Mouse (Mus musculus) midbrain, embryonic 14.5 days (tissue): ENCODE data around the gene Rrp1. TPM values are rescaled to one million over a fixed set of nuclear protein-coding genes. Genes with fewer than 3 reads are reported as not detected.

Experiments used
- ATAC-seq: fragments of 200-750 bp; cut with Nextera tagmentation; 2 replicates; pipeline ENCODE4 v1.8.0; 2017; ENCODE audit warnings: moderate number of reproducible peaks, moderate library complexity; ENCODE audit not compliant: low FRiP score, low TSS enrichment
- DNase-seq: peaks from one replicate; pipeline ENCODE4 v3.0.0-alpha.2; 2015
- H3K27ac ChIP-seq: fragments of 300-500 bp; sonication (generic); replicated peaks from 2 replicates; pipeline ENCODE4 v1.5.1; 2014; ENCODE audit warnings: mild to moderate bottlenecking, low read depth, low read length, moderate library complexity
- H3K27me3 ChIP-seq: fragments of 300-500 bp; sonication (generic); 2 replicates; pipeline ENCODE4 v1.6.1; 2014; ENCODE audit warnings: low read length, control low read depth, mixed read lengths; ENCODE audit not compliant: control insufficient read depth, insufficient read depth
- H3K36me3 ChIP-seq: fragments of 300-500 bp; sonication (generic); 2 replicates; pipeline ENCODE4 v1.6.1; 2014; ENCODE audit warnings: low read length, control low read depth; ENCODE audit not compliant: control insufficient read depth, insufficient read depth
- H3K4me1 ChIP-seq: fragments of 300-500 bp; sonication (generic); 2 replicates; pipeline ENCODE4 v1.6.1; 2014; ENCODE audit warnings: mild to moderate bottlenecking, antibody characterized with exemption, low read length, control low read depth; ENCODE audit not compliant: control insufficient read depth, insufficient read depth
- H3K4me2 ChIP-seq: fragments of 300-500 bp; sonication (generic); 2 replicates; pipeline ENCODE4 v1.6.1; 2014; ENCODE audit warnings: mild to moderate bottlenecking, low read length, moderate library complexity
- H3K4me3 ChIP-seq: fragments of 300-500 bp; sonication (generic); replicated peaks from 2 replicates; pipeline ENCODE4 v1.5.1; 2014; ENCODE audit warnings: low read depth, low read length
- H3K9ac ChIP-seq: fragments of 300-500 bp; sonication (generic); replicated peaks from 2 replicates; pipeline ENCODE4 v1.6.1; 2014; ENCODE audit warnings: mild to moderate bottlenecking, low read length, moderate library complexity
- H3K9me3 ChIP-seq: fragments of 300-500 bp; sonication (generic); 2 replicates; pipeline ENCODE4 v1.6.1; 2016; ENCODE audit warnings: low read length, control low read depth, mixed read lengths; ENCODE audit not compliant: control insufficient read depth
- WGBS: fragments of 180-500 bp; shearing (Covaris S2); extraction: QIAGEN DNeasy Blood & Tissue Kit; methylation state at CpG from one replicate; pipeline ENCODE4 v1.1.7; 2014; 5-methylcytosine and 5-hydroxymethylcytosine counted together
- microRNA-seq: library from miRNA; unstranded; fragments of <30 nt; microRNA quantifications from one replicate; pipeline ENCODE4, GENCODE M21; 2016
- polyA plus RNA-seq: library from polyadenylated mRNA; unstranded; fragments of >200 nt; fragmentation: Nextera tagmentation; extraction: Ambion mirVana; gene quantifications from 2 replicates; pipeline ENCODE4 v1.2.1, GENCODE M21; 2014

Rrp1 gene
- polyA plus RNA-seq, 1 experiment from 2014 or later, result 305 TPM

DNA sequence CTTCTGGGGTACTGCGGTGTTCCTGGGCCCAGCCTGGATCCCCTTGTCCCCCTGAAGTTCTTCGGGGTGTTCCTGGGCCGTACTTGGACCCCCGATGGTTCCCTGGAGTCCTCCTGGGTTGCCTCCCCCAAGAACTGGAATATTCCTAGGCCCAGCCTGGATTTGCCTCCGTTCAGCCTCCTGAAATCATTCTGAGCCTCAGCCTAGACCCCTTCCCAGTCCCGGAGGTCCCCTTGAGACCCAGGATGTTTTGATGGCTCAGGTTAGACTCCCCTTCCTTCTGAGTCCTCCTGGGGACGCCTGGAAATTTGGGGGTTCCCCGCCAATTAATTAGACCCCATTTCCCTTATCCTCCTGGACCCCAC is 60.2 kb downstream of the Rrp1 start:
- Histone ChIP-seq H3K27ac (peak overlapping the region; percentile 80), H3K4me2 (peak overlapping the region; percentile 85), H3K4me3 (peak overlapping the region; percentile 91), H3K27me3 (no peaks in the 10 kb centered on the region), H3K9ac (peak overlapping the region; percentile 98), H3K9me3 (no peaks in the 10 kb centered on the region), H3K4me1 (peaks cover 19% of the 10 kb centered on the region), H3K36me3 (no peaks in the 10 kb centered on the region)
- no peak for DNase-seq
- ATAC-seq, result peak; percentile 33
- 17% methylated on average over 8 of the region's 8 CpGs for WGBS

DNA sequence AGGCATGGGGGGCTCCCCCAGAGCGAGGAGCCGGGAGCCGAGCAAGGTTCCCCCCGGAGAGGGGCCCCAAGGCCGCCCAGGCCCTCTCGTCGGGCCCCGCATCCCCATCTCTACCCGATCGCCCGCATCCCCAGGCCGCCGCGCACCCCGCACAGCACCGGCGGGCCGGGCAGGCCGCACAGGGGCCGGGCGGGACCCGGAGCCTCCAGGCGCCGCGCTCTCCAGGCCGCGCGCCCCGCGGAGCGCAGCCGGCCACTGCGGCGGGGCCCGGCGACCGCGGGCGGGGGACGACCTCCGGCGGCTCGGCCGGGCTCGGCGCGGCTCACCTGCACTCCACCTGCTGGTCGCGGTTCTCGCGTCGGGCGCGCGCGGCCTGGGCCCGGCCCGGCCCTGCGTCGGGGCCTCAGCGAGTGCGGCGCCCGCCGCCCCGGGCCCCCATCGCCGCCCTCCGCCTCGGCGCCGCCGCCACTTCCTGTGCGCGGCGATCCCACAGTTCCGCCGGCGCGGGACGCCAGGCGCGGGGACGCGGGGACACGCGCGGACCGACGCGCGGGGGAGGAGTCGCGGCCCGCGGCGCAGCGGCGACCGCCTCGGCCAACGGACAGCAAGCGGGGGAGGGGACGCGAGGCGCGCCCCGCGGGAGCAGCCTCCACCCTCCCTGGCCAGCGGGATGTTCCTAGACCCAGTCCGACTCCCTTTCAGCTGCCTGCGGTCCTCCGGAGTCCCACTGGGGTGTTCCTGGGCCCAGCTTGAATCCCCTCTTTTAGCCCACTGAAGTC is 60.8 kb downstream of the Rrp1 start, which contains the start of gene Agpat3:
Agpat3 (minus strand) TSS at position 603 of the 779 bp plus-strand sequence.
- ATAC-seq (peak; percentile 80), DNase-seq (peak; percentile 85)
- Histone ChIP-seq H3K27ac (peak within 1 kb of the TSS; percentile 80), H3K9ac (peak within 1 kb of the TSS; percentile 98), H3K36me3 (no peaks in the 10 kb centered on the region), H3K27me3 (no peaks in the 10 kb centered on the region), H3K4me2 (peak within 1 kb of the TSS; percentile 85), H3K4me1 (peaks cover 19% of the 10 kb centered on the region), H3K4me3 (peak within 1 kb of the TSS; percentile 91), H3K9me3 (no peaks in the 10 kb centered on the region)
- under 1% methylated on average over 82 of the region's 113 CpGs for WGBS

DNA sequence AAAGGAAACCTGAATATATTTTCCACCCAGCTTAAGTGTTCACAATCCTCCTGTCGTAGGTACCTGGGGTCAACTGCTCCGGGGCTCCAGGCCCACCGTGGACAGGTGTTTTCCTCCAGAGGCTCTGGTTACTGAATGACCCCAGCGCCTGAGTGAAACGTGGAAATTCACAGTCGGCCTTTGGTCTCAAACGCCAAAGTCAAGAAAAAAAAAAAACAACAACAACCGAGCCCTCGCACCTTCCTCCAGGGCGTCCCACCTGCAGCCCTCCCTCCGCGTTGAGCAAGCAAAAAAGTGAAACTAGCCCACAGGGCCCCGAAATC is 61.3 kb downstream of the Rrp1 start:
- Histone ChIP-seq H3K4me3 (peak overlapping the region; percentile 91), H3K9ac (peak overlapping the region; percentile 98), H3K9me3 (no peaks in the 10 kb centered on the region), H3K36me3 (no peaks in the 10 kb centered on the region), H3K27ac (peak overlapping the region; percentile 80), H3K4me1 (peaks cover 19% of the 10 kb centered on the region), H3K4me2 (peak overlapping the region; percentile 85), H3K27me3 (no peaks in the 10 kb centered on the region)
- DNase-seq, result no peak
- 3% methylated on average over 13 of the region's 13 CpGs for WGBS
- no peak for ATAC-seq

DNA sequence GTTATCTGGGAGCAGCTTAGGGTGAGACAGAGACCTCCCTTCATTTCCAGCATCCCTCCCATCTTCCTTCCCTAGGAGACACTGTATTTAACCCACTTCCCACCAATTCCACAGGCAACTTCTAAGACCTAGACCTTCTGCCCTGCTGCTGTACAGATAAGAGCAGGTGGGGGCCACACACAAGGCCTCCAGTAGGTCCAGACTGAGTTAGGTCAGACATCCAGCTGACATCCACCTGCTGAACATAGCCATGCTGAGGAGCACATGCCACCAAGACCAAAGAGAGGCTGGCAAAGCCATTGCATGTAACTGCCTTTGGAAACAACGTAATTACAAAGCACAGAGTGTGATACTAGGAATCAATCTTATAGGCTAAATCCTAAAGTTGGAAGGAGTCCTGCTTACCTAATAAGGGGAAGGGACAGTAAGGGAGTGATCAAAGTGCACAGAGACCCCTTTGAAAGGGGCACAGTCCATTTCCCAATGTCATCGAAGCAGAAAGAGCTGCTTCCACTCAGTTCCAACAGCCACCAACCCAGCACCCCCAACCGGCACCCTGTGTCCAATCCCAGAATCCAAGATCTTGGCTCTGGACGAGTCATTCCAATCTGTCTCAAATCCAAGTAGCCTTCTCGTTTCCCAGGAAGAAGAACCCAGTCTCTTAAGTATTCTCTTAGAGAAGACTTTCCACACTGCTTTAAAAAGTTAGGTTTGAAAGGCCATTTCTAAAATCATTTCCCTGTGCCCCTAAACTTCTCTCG is 61.9 kb downstream of the Rrp1 start:
- no peak overlapping the region for H3K27ac ChIP-seq
- ATAC-seq, result no peak

More for the DNA sequence above, 61.9 kb downstream of the Rrp1 start:
- peak; percentile 9 for DNase-seq
- H3K4me3 ChIP-seq, result peak overlapping the region; percentile 91
- peak overlapping the region; percentile 85 for H3K4me2 ChIP-seq
- H3K36me3 ChIP-seq, result no peaks in the 10 kb centered on the region
- no peaks in the 10 kb centered on the region for H3K27me3 ChIP-seq
- peaks cover 19% of the 10 kb centered on the region for H3K4me1 ChIP-seq
- H3K9ac ChIP-seq, result peak overlapping the region; percentile 98
- WGBS, result 22% methylated on average over 6 of the region's 6 CpGs
- H3K9me3 ChIP-seq, result no peaks in the 10 kb centered on the region

Small RNAs within 50 kb of the gene (microRNA-seq; reads per million reads assigned to microRNA genes)
- gene Mir6410, result not detected
- gene Mir6907, result 2.8 reads per million, percentile 19 among the genes with 10 or more reads in this experiment
- gene Mir6908, result not detected

Other genes with a start within 250 kb of the Rrp1 start
- 17.9 and 56.8 TPM in 2 replicates for gene D10Jhu81e, start 243.3 kb downstream of the Rrp1 start, polyA plus RNA-seq
- 13.7 and 15.2 TPM in 2 replicates for gene Pwp2, start 227.9 kb downstream of the Rrp1 start, polyA plus RNA-seq
- 33.4 and 37.2 TPM in 2 replicates for gene Trappc10, start 168.4 kb downstream of the Rrp1 start, polyA plus RNA-seq
- 61.4 and 68.0 TPM in 2 replicates for gene Agpat3, start 60.6 kb downstream of the Rrp1 start, polyA plus RNA-seq
- 100 and 102 TPM in 2 replicates for gene Cstb, start 12.6 kb upstream of the Rrp1 start, polyA plus RNA-seq
- 22.6 and 23.7 TPM in 2 replicates for gene Pdxk, start 51.9 kb upstream of the Rrp1 start, polyA plus RNA-seq
- gene Olfr1358, start 104.4 kb upstream of the Rrp1 start, polyA plus RNA-seq, result not detected in 2 replicates
- gene Ilvbl, start 161.3 kb upstream of the Rrp1 start, polyA plus RNA-seq, result 46.4 and 48.5 TPM in 2 replicates
- 2.3 and 4.3 TPM in 2 replicates for gene Syde1, start 178.9 kb upstream of the Rrp1 start, polyA plus RNA-seq
- not detected in 2 replicates for gene Olfr1357, start 205.0 kb upstream of the Rrp1 start, polyA plus RNA-seq